Mouse (Mus musculus): ENCODE measurements at regions not wholly inside any gene's neighbourhood (a gene's known extent, or its start where the extent isn't known, plus 50 kb on each side); places are given as distances from the start of the nearest gene placed in this dataset.

DNA sequence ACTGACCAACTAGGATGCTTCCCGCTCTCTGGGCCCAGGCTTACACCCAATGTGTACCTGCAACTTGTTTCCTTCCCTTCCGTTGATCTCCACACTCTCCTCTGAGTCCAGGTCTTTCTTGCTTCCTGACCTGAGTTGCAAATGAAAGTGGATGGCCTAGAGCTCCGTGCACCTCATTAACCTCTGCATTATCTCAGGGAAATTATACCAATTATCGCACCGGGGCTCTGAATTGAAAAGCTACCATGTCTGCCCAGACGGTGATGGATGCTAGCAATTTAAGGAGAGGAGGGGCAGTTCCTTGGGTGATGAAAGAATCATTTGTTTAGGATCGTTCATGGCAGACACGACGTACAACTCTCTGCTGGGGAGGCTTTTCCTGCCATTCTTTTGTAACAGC is 460.4 kb upstream of the Cdh11 start:
- TF ChIP-seq CTCF (IDR thresholded peaks at IDR 0.05; ENCODE audit: low read depth, low read length) (no peak), TAL1 (conservative IDR thresholded peaks at IDR 0.05; ENCODE audit: low read depth, low read length) (no peak), GATA1 (IDR thresholded peaks at IDR 0.05; ENCODE audit: borderline replicate concordance, low read length) (no peak), GATA2 (IDR thresholded peaks at IDR 0.05; ENCODE audit: borderline replicate concordance, low read depth, low read length) (no peak), POLR2AphosphoS5 (IDR thresholded peaks at IDR 0.05; ENCODE audit: insufficient replicate concordance, low read depth, low read length) (no peak)

All from G1E (cell line).